Mouse (Mus musculus) forebrain, embryonic 15.5 days (tissue): ENCODE results near the gene Prpsap1. TPM values are rescaled to one million over a fixed set of nuclear protein-coding genes. Genes with fewer than 3 reads are reported as not detected.
"Not testable (repeated sequence)": the region's sequence is repeated elsewhere in the genome, so short reads cannot be mapped to it uniquely, and the experiment has no call there.

Experiments
- ATAC-seq: fragments of 200-750 bp; cut with Nextera tagmentation; replicated peaks from 2 replicates; pipeline ENCODE4 v1.8.0; 2017; ENCODE audit warnings: mild to moderate bottlenecking, moderate TSS enrichment, moderate library complexity
- H3K27ac ChIP-seq: fragments of 300-500 bp; sonication (generic); replicated peaks from 2 replicates; pipeline ENCODE4 v1.5.1; 2015; ENCODE audit warnings: mild to moderate bottlenecking, inconsistent platforms
- H3K27me3 ChIP-seq: fragments of 300-500 bp; sonication (generic); 2 replicates; pipeline ENCODE4 v1.6.1; 2015; ENCODE audit warnings: inconsistent platforms
- H3K36me3 ChIP-seq: fragments of 300-500 bp; sonication (generic); 2 replicates; pipeline ENCODE4 v1.6.1; 2015; ENCODE audit warnings: mild to moderate bottlenecking, inconsistent platforms
- H3K4me1 ChIP-seq: fragments of 300-500 bp; sonication (generic); 2 replicates; pipeline ENCODE4 v1.6.1; 2015; ENCODE audit warnings: inconsistent platforms
- H3K4me2 ChIP-seq: fragments of 300-500 bp; sonication (generic); replicated peaks from 2 replicates; pipeline ENCODE4 v1.6.1; 2015; ENCODE audit warnings: mild to moderate bottlenecking, inconsistent platforms
- H3K4me3 ChIP-seq: fragments of 300-500 bp; sonication (generic); 2 replicates; pipeline ENCODE4 v1.5.1; 2015; ENCODE audit warnings: mild to moderate bottlenecking, inconsistent platforms
- H3K9ac ChIP-seq: fragments of 300-500 bp; sonication (generic); replicated peaks from 2 replicates; pipeline ENCODE4 v1.6.1; 2015; ENCODE audit warnings: mild to moderate bottlenecking, inconsistent platforms
- H3K9me3 ChIP-seq: fragments of 300-500 bp; sonication (generic); 2 replicates; pipeline ENCODE4 v1.6.1; 2016; ENCODE audit warnings: inconsistent platforms
- WGBS: fragments of 180-500 bp; shearing (Covaris S2); methylation state at CpG from one replicate; pipeline ENCODE4 v1.1.7; 2015; ENCODE audit warnings: mixed read lengths; 5-methylcytosine and 5-hydroxymethylcytosine counted together
- polyA plus RNA-seq: library from polyadenylated mRNA; unstranded; fragments of >200 nt; fragmentation: Nextera tagmentation; extraction: Ambion mirVana; gene quantifications from 2 replicates; pipeline ENCODE4 v1.2.1, GENCODE M21; 2015

The Prpsap1 gene
- polyA plus RNA-seq, 1 experiment from 2014 or later = 193 TPM

DNA sequence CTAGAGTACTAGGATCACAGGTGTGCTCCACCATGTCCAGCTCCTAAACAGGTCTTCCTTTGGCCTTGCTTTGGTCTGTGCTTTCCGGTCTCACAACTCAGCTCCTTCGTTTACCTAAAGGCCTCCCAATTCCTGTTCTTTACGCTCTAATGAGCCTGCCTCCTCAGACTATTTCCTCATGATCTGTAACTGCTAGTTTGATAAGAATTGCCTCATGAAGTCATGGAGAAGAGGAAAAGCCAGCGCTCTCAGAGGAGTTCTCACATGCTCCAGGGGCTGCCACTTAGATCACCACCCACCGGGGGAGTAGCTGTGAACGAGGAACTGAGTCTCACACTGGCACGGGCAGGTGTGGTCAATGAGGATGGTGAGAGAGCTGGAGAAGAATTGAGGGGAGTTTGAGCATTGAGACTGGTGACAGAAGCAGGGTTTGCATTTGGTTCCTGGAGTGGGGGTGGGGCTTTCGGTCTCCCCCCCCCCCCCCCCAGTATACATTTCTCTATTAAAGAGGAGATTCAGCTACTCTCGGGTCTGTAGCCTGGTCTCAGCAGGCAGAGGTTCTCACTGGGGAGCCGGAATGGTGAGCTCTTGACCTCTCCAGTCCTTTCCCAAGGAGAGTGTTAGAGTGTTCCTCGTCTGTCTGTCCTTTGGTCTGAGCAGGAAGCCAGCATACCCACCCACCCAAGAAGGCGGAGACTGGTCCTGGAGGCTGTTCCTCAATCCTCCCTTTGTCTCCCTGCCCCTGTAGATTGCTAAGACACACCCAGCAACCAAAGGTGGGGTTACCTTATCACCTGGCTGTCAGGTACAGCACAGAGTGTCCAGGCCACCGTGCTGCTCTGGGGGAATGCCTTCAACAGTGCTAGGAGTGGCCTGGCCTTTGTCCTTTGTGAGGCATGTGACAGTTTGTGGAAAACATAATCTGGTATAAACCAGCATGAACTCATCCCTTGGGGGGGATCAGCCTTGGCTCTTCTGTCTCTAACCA is 64.8 kb downstream of the Prpsap1 start:
- Histone ChIP-seq H3K4me2 (no peak overlapping the region), H3K27ac (no peak overlapping the region), H3K4me3 (no peak overlapping the region), H3K9me3 (no peaks in the 10 kb centered on the region), H3K9ac (no peak overlapping the region), H3K36me3 (no peaks in the 10 kb centered on the region), H3K27me3 (no peaks in the 10 kb centered on the region), H3K4me1 (peaks cover 6% of the 10 kb centered on the region; the same call in 1 of the 2 replicates)
- no peak for ATAC-seq
- 63% methylated on average over 13 of the region's 13 CpGs for WGBS

GRCm38 (mm10) chr11:116426852-116427575 is 67.0 kb downstream of the Prpsap1 start:
- ATAC-seq = no peak
- Histone ChIP-seq H3K4me1 (0 out of 2 replicates have a peak, but pooled peaks cover 6% of the 10 kb centered on the region), H3K4me2 (no peak overlapping the region), H3K36me3 (no peaks in the 10 kb centered on the region), H3K27ac (no peak overlapping the region), H3K27me3 (no peaks in the 10 kb centered on the region), H3K9me3 (no peaks in the 10 kb centered on the region), H3K9ac (no peak overlapping the region), H3K4me3 (no peak overlapping the region)
- WGBS = 76% methylated on average over 6 of the region's 6 CpGs

DNA sequence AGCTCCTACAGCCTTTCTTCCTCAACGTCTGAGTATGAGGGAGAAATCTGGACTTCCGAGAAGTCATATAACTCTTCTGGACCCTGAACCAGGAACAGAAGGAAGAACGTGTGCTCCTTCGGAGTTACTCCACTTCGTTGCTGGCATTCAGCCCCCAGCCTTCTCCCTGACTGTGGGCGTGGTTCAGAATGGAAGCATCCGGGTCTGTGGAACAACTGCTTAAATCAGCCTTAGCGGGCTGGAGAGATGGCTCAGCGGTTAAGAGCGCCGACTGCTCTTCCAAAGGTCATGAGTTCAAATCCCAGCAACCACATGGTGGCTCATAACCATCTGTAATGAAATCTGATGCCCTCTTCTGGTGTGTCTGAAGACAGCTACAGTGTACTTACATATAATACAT is 67.7 kb downstream of the Prpsap1 start:
- 86% methylated on average over 11 of the region's 11 CpGs for WGBS

GRCm38 (mm10) chr11:116424621-116425407 is 69.2 kb downstream of the Prpsap1 start:
- H3K4me2 ChIP-seq = no peak overlapping the region
- no peak overlapping the region for H3K4me3 ChIP-seq
- no peaks in the 10 kb centered on the region for H3K9me3 ChIP-seq
- H3K36me3 ChIP-seq = no peaks in the 10 kb centered on the region
- 54% methylated on average over 8 of the region's 8 CpGs for WGBS
- no peak for ATAC-seq
- H3K9ac ChIP-seq = no peak overlapping the region
- no peak overlapping the region for H3K27ac ChIP-seq
- no peaks in the 10 kb centered on the region for H3K27me3 ChIP-seq
- H3K4me1 ChIP-seq = no peaks in the 10 kb centered on the region

More for the DNA sequence above, 67.7 kb downstream of the Prpsap1 start:
- not testable (repeated sequence) for H3K4me1 ChIP-seq, H3K36me3 ChIP-seq, H3K27me3 ChIP-seq, H3K4me3 ChIP-seq, H3K27ac ChIP-seq, H3K9ac ChIP-seq, H3K9me3 ChIP-seq, H3K4me2 ChIP-seq, ATAC-seq

GRCm38 (mm10) chr11:116423782-116424620 is 70.0 kb downstream of the Prpsap1 start:
- Histone ChIP-seq H3K9ac (no peak overlapping the region), H3K27ac (no peak overlapping the region), H3K4me1 (no peaks in the 10 kb centered on the region), H3K27me3 (no peaks in the 10 kb centered on the region), H3K4me3 (no peak overlapping the region), H3K9me3 (no peaks in the 10 kb centered on the region), H3K36me3 (no peaks in the 10 kb centered on the region), H3K4me2 (no peak overlapping the region)
- WGBS = 88% methylated on average over 10 of the region's 10 CpGs
- ATAC-seq = no peak

GRCm38 (mm10) chr11:116423214-116423613 is 70.8 kb downstream of the Prpsap1 start:
- Histone ChIP-seq H3K4me3 (no peak overlapping the region), H3K27me3 (no peaks in the 10 kb centered on the region), H3K4me1 (no peaks in the 10 kb centered on the region), H3K4me2 (no peak overlapping the region), H3K27ac (no peak overlapping the region), H3K9ac (no peak overlapping the region), H3K36me3 (no peaks in the 10 kb centered on the region), H3K9me3 (no peaks in the 10 kb centered on the region)
- 84% methylated on average over 6 of the region's 6 CpGs for WGBS
- no peak for ATAC-seq

- Histone ChIP-seq H3K4me2 (no peak overlapping the region), H3K27me3 (no peaks in the 10 kb centered on the region), H3K36me3 (no peaks in the 10 kb centered on the region), H3K27ac (no peak overlapping the region), H3K9me3 (no peaks in the 10 kb centered on the region), H3K9ac (no peak overlapping the region), H3K4me1 (no peaks in the 10 kb centered on the region), H3K4me3 (no peak overlapping the region)
- no peak for ATAC-seq
- WGBS = 92% methylated on average over 2 of the region's 2 CpGs
Measured at GRCm38 (mm10) chr11:116422562-116422961, 71.4 kb downstream of the Prpsap1 start.

DNA sequence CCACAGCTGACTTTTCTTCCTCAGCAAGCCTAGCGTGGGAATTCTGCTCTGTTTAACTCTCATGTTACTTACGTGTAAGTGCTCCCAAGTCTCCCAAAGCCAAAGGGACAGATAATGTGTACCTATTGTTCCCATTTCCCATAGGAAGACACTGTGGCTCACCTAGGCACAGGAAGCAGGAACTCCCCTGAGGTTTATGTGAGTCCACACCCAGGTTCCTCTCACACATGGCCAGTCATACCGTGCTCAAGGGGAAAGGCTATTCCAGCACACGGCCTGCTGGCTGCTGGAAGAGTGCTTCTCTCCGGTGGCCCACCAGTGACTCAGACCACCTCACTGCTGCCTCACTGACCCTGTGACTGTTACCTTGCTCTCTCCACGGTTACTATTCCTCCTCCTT is 72.9 kb downstream of the Prpsap1 start:
- H3K4me1 ChIP-seq = no peaks in the 10 kb centered on the region

More for the DNA sequence above, 72.9 kb downstream of the Prpsap1 start:
- Histone ChIP-seq H3K9ac (no peak overlapping the region), H3K36me3 (no peaks in the 10 kb centered on the region), H3K4me3 (no peak overlapping the region), H3K27me3 (no peaks in the 10 kb centered on the region), H3K4me2 (no peak overlapping the region), H3K27ac (no peak overlapping the region), H3K9me3 (no peaks in the 10 kb centered on the region)
- WGBS = 77% methylated on average over 6 of the region's 6 CpGs
- ATAC-seq = no peak

Other genes starting within 250 kb of the Prpsap1 start
- 68.9 and 71.5 TPM in 2 replicates for gene Srp68, start 220.0 kb downstream of the Prpsap1 start, polyA plus RNA-seq
- gene Galr2, start 213.3 kb downstream of the Prpsap1 start, polyA plus RNA-seq = 0.29 TPM in 1 of 2 replicates, not detected in the other
- gene Exoc7, start 187.0 kb downstream of the Prpsap1 start, polyA plus RNA-seq = 109 and 114 TPM in 2 replicates
- gene Foxj1, start 158.8 kb downstream of the Prpsap1 start, polyA plus RNA-seq = 9.5 and 14.7 TPM in 2 replicates
- gene Rnf157, start 81.2 kb downstream of the Prpsap1 start, polyA plus RNA-seq = 53.4 and 55.6 TPM in 2 replicates
- 58.8 and 59.5 TPM in 2 replicates for gene Ubald2, start 60.1 kb downstream of the Prpsap1 start, polyA plus RNA-seq
- not detected in 2 replicates for gene Qrich2, start 28.0 kb downstream of the Prpsap1 start, polyA plus RNA-seq
- 2.2 and 2.4 TPM in 2 replicates for gene Sphk1, start 36.7 kb upstream of the Prpsap1 start, polyA plus RNA-seq
- gene Ube2o, start 87.2 kb upstream of the Prpsap1 start, polyA plus RNA-seq = 22.4 and 27.3 TPM in 2 replicates
- 0.15 TPM in 1 of 2 replicates, not detected in the other for gene Aanat, start 92.2 kb upstream of the Prpsap1 start, polyA plus RNA-seq
- 1.3 and 1.4 TPM in 2 replicates for gene Rhbdf2, start 132.8 kb upstream of the Prpsap1 start, polyA plus RNA-seq
- gene Prcd, start 159.3 kb upstream of the Prpsap1 start, polyA plus RNA-seq = 2.0 and 2.4 TPM in 2 replicates
- 15.8 and 16.4 TPM in 2 replicates for gene Cygb, start 160.1 kb upstream of the Prpsap1 start, polyA plus RNA-seq